Mouse (Mus musculus) retina, postnatal 7 days (tissue): ENCODE data around the gene Cd96.

ENCODE experiments used
- DNase-seq: peaks from one replicate; pipeline ENCODE4 v3.0.0-alpha.2; 2012; ENCODE audit warnings: low read depth, low spot score

Gene Cd96

GRCm38 (mm10) chr16:46036261-46036660 lies 83.8 kb downstream of the Cd96 start:
- no peak for DNase-seq

- no peak for DNase-seq
Measured at GRCm38 (mm10) chr16:46033896-46034295, 86.2 kb downstream of the Cd96 start.

GRCm38 (mm10) chr16:46022958-46023491 lies 97.0 kb downstream of the Cd96 start:
- DNase-seq: no peak

- peak; percentile 61 for DNase-seq
Measured at GRCm38 (mm10) chr16:46022189-46022928, 97.7 kb downstream of the Cd96 start.

GRCm38 (mm10) chr16:46021302-46021701 lies 98.7 kb downstream of the Cd96 start:
- no peak for DNase-seq

GRCm38 (mm10) chr16:46020396-46020795 lies 99.7 kb downstream of the Cd96 start:
- DNase-seq: no peak

GRCm38 (mm10) chr16:46019799-46020198 lies 100.3 kb downstream of the Cd96 start:
- no peak for DNase-seq

- DNase-seq: no peak
Measured at GRCm38 (mm10) chr16:46019359-46019758, 100.7 kb downstream of the Cd96 start.

- no peak for DNase-seq
Measured at GRCm38 (mm10) chr16:46011696-46012095, 108.4 kb downstream of the Cd96 start.

- DNase-seq: no peak
Measured at GRCm38 (mm10) chr16:46010906-46011220, 109.2 kb downstream of the Cd96 start.

GRCm38 (mm10) chr16:46010153-46010905 lies 109.7 kb downstream of the Cd96 start, which contains the start of gene Plcxd2:
Gene Plcxd2 (minus strand): TSS chr16:46010218.
- DNase-seq: peak; percentile 92

- no peak for DNase-seq
Measured at GRCm38 (mm10) chr16:46009717-46010116, 110.3 kb downstream of the Cd96 start.

GRCm38 (mm10) chr16:46008766-46009165 lies 111.3 kb downstream of the Cd96 start:
- no peak for DNase-seq

GRCm38 (mm10) chr16:46008036-46008605 lies 111.9 kb downstream of the Cd96 start:
- no peak for DNase-seq

- DNase-seq: no peak
Measured at GRCm38 (mm10) chr16:46006261-46006660, 113.8 kb downstream of the Cd96 start.

GRCm38 (mm10) chr16:46001550-46002166 lies 118.4 kb downstream of the Cd96 start:
- DNase-seq: no peak

- no peak for DNase-seq
Measured at GRCm38 (mm10) chr16:46000976-46001375, 119.1 kb downstream of the Cd96 start.

GRCm38 (mm10) chr16:45999374-46000191 lies 120.5 kb downstream of the Cd96 start:
- DNase-seq: no peak

GRCm38 (mm10) chr16:45998231-45998630 lies 121.8 kb downstream of the Cd96 start:
- DNase-seq: no peak

GRCm38 (mm10) chr16:45990901-45991676 lies 129.0 kb downstream of the Cd96 start:
- DNase-seq: no peak
